Mouse (Mus musculus) cerebellum, adult 2 months (tissue): ENCODE measurements around the gene Yap1. TPM values are rescaled to one million over a fixed set of nuclear protein-coding genes. Genes with fewer than 3 reads are reported as not detected.

Experiments
- DNase-seq, 2 experiments: peaks; one replicate each; pipeline ENCODE4 v3.0.0; 2021
- H3K27ac ChIP-seq: fragments of 200-500 bp; 2 replicates; pipeline ENCODE4 v1.5.1; 2012; ENCODE audit warnings: low read length, control low read depth, inconsistent platforms; ENCODE audit not compliant: insufficient read depth
- H3K27me3 ChIP-seq: fragments of 200-500 bp; 2 replicates; pipeline ENCODE4 v1.6.1; 2012; ENCODE audit warnings: inconsistent platforms, mild to moderate bottlenecking, low read length, moderate library complexity; ENCODE audit not compliant: control insufficient read depth, insufficient read depth
- H3K4me1 ChIP-seq: fragments of 200-500 bp; 2 replicates; pipeline ENCODE4 v1.6.1; 2011; ENCODE audit warnings: low read length; ENCODE audit not compliant: control insufficient read depth, insufficient read depth
- H3K4me3 ChIP-seq: fragments of 200-500 bp; replicated peaks from 2 replicates; pipeline ENCODE3; 2011; ENCODE audit warnings: mild to moderate bottlenecking, low read depth, low read length, control low read depth; ENCODE audit not compliant: insufficient read depth
- CTCF ChIP-seq: fragments of 200-500 bp; IDR thresholded peaks from 2 replicates; pipeline ENCODE4 v1.5.1; 2011; ENCODE audit warnings: low read depth, mild to moderate bottlenecking, control low read depth, low read length, moderate library complexity, borderline replicate concordance; ENCODE audit not compliant: insufficient read depth
- POLR2A ChIP-seq: fragments of 200-500 bp; IDR thresholded peaks from 2 replicates; pipeline ENCODE4 v1.6.1; 2011; ENCODE audit warnings: low read length, control low read depth, borderline replicate concordance; ENCODE audit not compliant: insufficient read depth
- WGBS: fragments of 180-500 bp; shearing (Covaris S2); methylation state at CpG from one replicate; pipeline ENCODE4 v1.1.7; 2018; 5-methylcytosine and 5-hydroxymethylcytosine counted together
- polyA plus RNA-seq: library from polyadenylated mRNA; depleted of rRNA; stranded (reverse); fragments of >200 nt; gene quantifications from 2 replicates; pipeline ENCODE4 v1.2.3, GENCODE M21; 2012

Gene Yap1
- polyA plus RNA-seq, 1 experiment = 8.5 TPM

GRCm38 (mm10) chr9:7956400-7956799 lies 48.0 kb downstream of the Yap1 start:
- no peaks in the 10 kb centered on the region for H3K27me3 ChIP-seq
- no peak for DNase-seq
- H3K4me3 ChIP-seq = no peak overlapping the region
- TF ChIP-seq POLR2A = no peak
- TF ChIP-seq CTCF = no peak
- H3K27ac ChIP-seq = no peak overlapping the region
- WGBS = 89% methylated on average over 8 of the region's 8 CpGs
- peaks cover 12% of the 10 kb centered on the region; the same call in 1 of the 2 replicates for H3K4me1 ChIP-seq

GRCm38 (mm10) chr9:7952886-7953285 lies 51.5 kb downstream of the Yap1 start:
- no peak for TF ChIP-seq CTCF
- no peak for TF ChIP-seq POLR2A
- DNase-seq = no peak
- no peak overlapping the region for H3K27ac ChIP-seq
- peaks cover under 1% of the 10 kb centered on the region; the same call in 1 of the 2 replicates for H3K4me1 ChIP-seq
- no peak overlapping the region for H3K4me3 ChIP-seq
- H3K27me3 ChIP-seq = no peaks in the 10 kb centered on the region
- 83% methylated on average over 5 of the region's 5 CpGs for WGBS

- no peak overlapping the region for H3K27ac ChIP-seq
- 56% methylated on average over 7 of the region's 7 CpGs for WGBS
Observed at GRCm38 (mm10) chr9:7950211-7950644, 54.2 kb downstream of the Yap1 start.

GRCm38 (mm10) chr9:7947946-7948345 lies 56.5 kb downstream of the Yap1 start:
- H3K27me3 ChIP-seq = no peaks in the 10 kb centered on the region
- H3K4me1 ChIP-seq = no peaks in the 10 kb centered on the region
- no peak for DNase-seq
- H3K4me3 ChIP-seq = no peak overlapping the region
- H3K27ac ChIP-seq = no peak overlapping the region
- 68% methylated on average over 4 of the region's 4 CpGs for WGBS
- TF ChIP-seq CTCF (no peak), POLR2A (no peak)

More at GRCm38 (mm10) chr9:7950211-7950644, 54.2 kb downstream of the Yap1 start:
- Histone ChIP-seq H3K4me1 (no peaks in the 10 kb centered on the region), H3K4me3 (no peak overlapping the region), H3K27me3 (no peaks in the 10 kb centered on the region)
- TF ChIP-seq CTCF (no peak), POLR2A (no peak)
- DNase-seq = no peak

GRCm38 (mm10) chr9:7943796-7944462 lies 60.5 kb downstream of the Yap1 start:
- TF ChIP-seq POLR2A (no peak), CTCF (no peak)
- no peaks in the 10 kb centered on the region for H3K27me3 ChIP-seq
- H3K4me3 ChIP-seq = no peak overlapping the region
- H3K27ac ChIP-seq = no peak overlapping the region
- no peaks in the 10 kb centered on the region for H3K4me1 ChIP-seq
- DNase-seq = no peak
- WGBS = 92% methylated on average over 7 of the region's 7 CpGs

GRCm38 (mm10) chr9:7942701-7943100 lies 61.7 kb downstream of the Yap1 start:
- Histone ChIP-seq H3K4me3 (no peak overlapping the region), H3K27ac (no peak overlapping the region), H3K4me1 (no peaks in the 10 kb centered on the region), H3K27me3 (no peaks in the 10 kb centered on the region)
- TF ChIP-seq POLR2A (no peak), CTCF (no peak)
- 96% methylated on average over 8 of the region's 8 CpGs for WGBS
- DNase-seq = no peak

GRCm38 (mm10) chr9:7940075-7940474 lies 64.3 kb downstream of the Yap1 start:
- DNase-seq = no peak

GRCm38 (mm10) chr9:7934419-7934818 lies 70.0 kb downstream of the Yap1 start:
- WGBS = 27% methylated on average over 10 of the region's 10 CpGs
- peak; percentile 42 to 51 for DNase-seq
- Histone ChIP-seq H3K4me3 (peak overlapping the region; percentile 47), H3K27ac (no peak overlapping the region), H3K27me3 (no peaks in the 10 kb centered on the region), H3K4me1 (no peaks in the 10 kb centered on the region)
- no peak for TF ChIP-seq POLR2A
- TF ChIP-seq CTCF = no peak

More at GRCm38 (mm10) chr9:7940075-7940474, 64.3 kb downstream of the Yap1 start:
- TF ChIP-seq POLR2A (no peak), CTCF (no peak)
- 91% methylated on average over 4 of the region's 4 CpGs for WGBS
- H3K27ac ChIP-seq = no peak overlapping the region
- no peak overlapping the region for H3K4me3 ChIP-seq
- H3K4me1 ChIP-seq = no peaks in the 10 kb centered on the region
- H3K27me3 ChIP-seq = no peaks in the 10 kb centered on the region
